Comparison of ENCODE assay signal across 23 mouse cellular contexts in the genomic region with DNA sequence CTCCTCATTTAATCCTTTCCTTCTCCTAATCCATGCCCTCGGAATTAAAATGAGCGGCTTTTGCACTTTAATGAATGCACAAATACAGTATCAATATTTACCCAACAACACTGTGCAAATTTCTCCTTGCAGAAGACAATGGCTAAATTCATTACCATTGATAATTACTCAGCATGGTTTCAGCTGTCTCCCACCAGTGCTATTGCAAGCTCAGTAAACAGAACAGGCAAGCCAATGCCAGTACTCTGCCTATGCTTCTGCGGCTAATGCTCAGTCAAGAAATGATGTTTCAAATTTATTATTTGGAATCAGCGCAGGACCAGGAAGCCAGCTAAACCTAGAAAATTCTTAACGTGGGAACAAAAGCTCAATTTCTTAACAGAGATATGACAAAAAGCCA.
DNase-seq lines count a peak whose midpoint lies in the region; ATAC-seq and TF ChIP-seq lines count a peak whose summit lies in the region.
"Had no signal": no experiment of that assay in that cellular context is flagged by ENCODE, and none has a peak within 500 bp of the region (broad histone marks: within the 10 kb centered on the region; RNA-seq: fewer than 3 reads in every experiment).

No protein-coding gene starts in this region.

- WGBS in hindbrain, embryonic 13.5 days: 28% methylated on average over 5 of the region's 5 CpGs
- 50% methylated on average over 5 of the region's 5 CpGs for WGBS in hindbrain, embryonic 10.5 days
- 36% methylated on average over 5 of the region's 5 CpGs for WGBS in hindbrain, embryonic 14.5 days
- 28% methylated on average over 5 of the region's 5 CpGs for WGBS in midbrain, embryonic 15.5 days

- H3K9ac ChIP-seq in hindbrain, embryonic 13.5 days: no peak overlapping the region
- H3K9ac ChIP-seq in hindbrain, embryonic 14.5 days: no peak overlapping the region
- H3K9ac ChIP-seq in midbrain, embryonic 15.5 days: no peak overlapping the region

- H3K4me1 ChIP-seq in hindbrain, embryonic 13.5 days (replicated peaks): peaks cover 6% of the 10 kb centered on the region
- 0 out of 2 replicates have a peak, but pooled peaks cover 3% of the 10 kb centered on the region for H3K4me1 ChIP-seq in hindbrain, embryonic 10.5 days (replicated peaks)
- peaks cover 5% of the 10 kb centered on the region for H3K4me1 ChIP-seq in hindbrain, embryonic 14.5 days (replicated peaks; ENCODE audit: control insufficient read depth, insufficient read depth, low read length)
- H3K4me1 ChIP-seq in midbrain, embryonic 15.5 days: peaks cover 4% of the 10 kb centered on the region; the same call in 1 of the 2 replicates
- H3K4me1 ChIP-seq: embryonic facial prominence, embryonic 10.5 days; limb, embryonic 10.5 days had no signal

- H3K27me3 ChIP-seq in hindbrain, embryonic 13.5 days: no peaks in the 10 kb centered on the region
- no peaks in the 10 kb centered on the region for H3K27me3 ChIP-seq in hindbrain, embryonic 10.5 days (ENCODE audit: insufficient read depth, poor library complexity, severe bottlenecking)
- H3K27me3 ChIP-seq in hindbrain, embryonic 14.5 days (ENCODE audit: control insufficient read depth, insufficient read depth, low read length): no peaks in the 10 kb centered on the region
- H3K27me3 ChIP-seq in midbrain, embryonic 15.5 days (replicated peaks): no peaks in the 10 kb centered on the region

- H3K27ac ChIP-seq in hindbrain, embryonic 13.5 days: no peak overlapping the region
- H3K27ac ChIP-seq in hindbrain, embryonic 10.5 days: no peak overlapping the region
- H3K27ac ChIP-seq in hindbrain, embryonic 14.5 days: no peak overlapping the region
- H3K27ac ChIP-seq in midbrain, embryonic 15.5 days: no peak overlapping the region
- H3K27ac ChIP-seq: embryonic facial prominence, embryonic 10.5 days; layer of hippocampus, adult 2 months; left cerebral cortex, adult 2 months; limb, embryonic 10.5 days had no signal

- no peak overlapping the region for H3K4me3 ChIP-seq in hindbrain, embryonic 13.5 days
- no peak overlapping the region for H3K4me3 ChIP-seq in hindbrain, embryonic 10.5 days
- no peak overlapping the region for H3K4me3 ChIP-seq in hindbrain, embryonic 14.5 days (replicated peaks; ENCODE audit: low read length)
- H3K4me3 ChIP-seq in midbrain, embryonic 15.5 days: no peak overlapping the region
- H3K4me3 ChIP-seq: embryonic facial prominence, embryonic 10.5 days; layer of hippocampus, adult 2 months; left cerebral cortex, adult 2 months; limb, embryonic 10.5 days had no signal

- no peak for TF ChIP-seq CTCF in brain, embryonic 14.5 days (IDR thresholded peaks at IDR 0.05; ENCODE audit: borderline replicate concordance, extremely low read depth, insufficient read depth, insufficient read length)

- peak; percentile 71 for ATAC-seq in hindbrain, embryonic 13.5 days (ENCODE audit: low FRiP score)
- peak; percentile 79 for ATAC-seq in hindbrain, embryonic 14.5 days (ENCODE audit: low FRiP score)
- ATAC-seq in midbrain, embryonic 15.5 days (replicated peaks): peak; percentile 77
- ATAC-seq: inflammation-experienced regulatory T-cells, adult 6 months had no signal

- no peaks in the 10 kb centered on the region for H3K36me3 ChIP-seq in hindbrain, embryonic 13.5 days
- H3K36me3 ChIP-seq in hindbrain, embryonic 10.5 days: no peaks in the 10 kb centered on the region
- no peaks in the 10 kb centered on the region for H3K36me3 ChIP-seq in hindbrain, embryonic 14.5 days (replicated peaks; ENCODE audit: control insufficient read depth, insufficient read depth)
- H3K36me3 ChIP-seq in midbrain, embryonic 15.5 days (replicated peaks): no peaks in the 10 kb centered on the region
- H3K36me3 ChIP-seq: embryonic facial prominence, embryonic 10.5 days; G1E; limb, embryonic 10.5 days had no signal

- H3K4me2 ChIP-seq in hindbrain, embryonic 13.5 days: no peak overlapping the region
- H3K4me2 ChIP-seq in hindbrain, embryonic 14.5 days (replicated peaks): no peak overlapping the region
- H3K4me2 ChIP-seq in midbrain, embryonic 15.5 days: no peak overlapping the region
- H3K4me2 ChIP-seq: heart, embryonic 11.5 days; liver, embryonic 11.5 days had no signal

- H3K9me3 ChIP-seq in hindbrain, embryonic 13.5 days: no peaks in the 10 kb centered on the region
- no peaks in the 10 kb centered on the region for H3K9me3 ChIP-seq in hindbrain, embryonic 10.5 days
- no peaks in the 10 kb centered on the region for H3K9me3 ChIP-seq in hindbrain, embryonic 14.5 days (ENCODE audit: control insufficient read depth, low read length)
- H3K9me3 ChIP-seq in midbrain, embryonic 15.5 days: no peaks in the 10 kb centered on the region
- H3K9me3 ChIP-seq: embryonic facial prominence, embryonic 10.5 days; limb, embryonic 10.5 days had no signal

- no peak for TF ChIP-seq POLR2A in brain, embryonic 14.5 days (IDR thresholded peaks at IDR 0.05; ENCODE audit: borderline replicate concordance, extremely low read depth, insufficient read depth, insufficient read length, poor library complexity, severe bottlenecking)

- DNase-seq in hindbrain, embryonic 10.5 days (ENCODE audit: low spot score): no peak
- DNase-seq in brain, embryonic 14.5 days (ENCODE audit: low read depth): peak; percentile 73
- DNase-seq in hindbrain, embryonic 14.5 days (ENCODE audit: low spot score): peak; percentile 36
- DNase-seq in ovary, postnatal 10 days (ENCODE audit: low spot score): no peak
- no peak for DNase-seq in ovary, adult 18-20 months (ENCODE audit: low spot score)
- no peak for DNase-seq in thymus, postnatal 10 days (ENCODE audit: low spot score in 2 of 2)
- DNase-seq: adrenal gland, postnatal 36 days; cerebellum, adult 9-10 months; heart, postnatal 10 days; kidney, adult 2 months; kidney, postnatal 10 days; lung, adult 18-20 months; thymus, postnatal 25 days had no signal

Comparison
In these comparisons a context has a peak if more than half of its experiments do, and no peak if none do; other contexts are left out.
1. DNase-seq: peak in brain, embryonic 14.5 days (single experiment) and hindbrain, embryonic 14.5 days (single experiment); none in hindbrain, embryonic 10.5 days (single experiment), ovary, postnatal 10 days (single experiment), ovary, adult 18-20 months (single experiment) and thymus, postnatal 10 days (0 of 2).
2. Peak in every context shown above with its lines, with median percentiles within 50 percentile points of each other: ATAC-seq.